Comparison of ENCODE assay signal across 21 mouse cellular contexts in the genomic region with DNA sequence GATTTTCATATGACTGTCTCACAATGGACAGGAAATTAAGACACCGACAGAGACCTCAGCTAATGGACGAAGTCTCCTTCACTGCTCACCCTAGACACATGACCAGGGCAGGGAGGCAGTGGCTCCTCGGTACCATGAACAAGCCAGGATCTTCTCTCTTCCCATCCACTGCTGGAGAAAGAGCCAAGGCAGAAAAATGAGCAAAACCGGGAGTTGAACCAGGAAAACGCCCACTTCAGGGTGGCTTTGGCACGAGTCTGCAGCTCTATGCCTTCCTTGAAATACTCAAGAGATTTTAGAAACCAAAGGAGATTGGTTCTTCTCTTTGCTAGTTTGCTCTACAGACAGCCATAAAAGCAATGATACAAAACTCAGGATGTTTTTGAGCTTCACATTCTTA.
A peak's percentile ranks its signal among the peaks of the same experiment; 100 is the strongest.
DNase-seq lines count a peak whose midpoint lies in the region.
"Had no signal": no experiment of that assay in that cellular context is flagged by ENCODE, and none has a peak within 500 bp of the region (broad histone marks: within the 10 kb centered on the region; RNA-seq: fewer than 3 reads in every experiment).

No protein-coding gene starts in this region.

- no peaks in the 10 kb centered on the region for H3K27me3 ChIP-seq in heart, embryonic 10.5 days (ENCODE audit: insufficient read depth, poor library complexity, severe bottlenecking)
- H3K27me3 ChIP-seq: embryonic facial prominence, embryonic 13.5 days; embryonic facial prominence, embryonic 15.5 days; forebrain, embryonic 12.5 days had no signal

- peak; percentile 36 for DNase-seq in heart, embryonic 10.5 days (ENCODE audit: low spot score)
- no peak for DNase-seq in heart, postnatal 14 days
- peak; percentile 29 to 40 for DNase-seq in left cerebral cortex, postnatal 14 days (ENCODE audit: low spot score in 2 of 2)
- no peak for DNase-seq in left cerebral cortex, postnatal 10 days (ENCODE audit: extremely low spot score in 1 of 2, low spot score in 2 of 2)
- peak; percentile 38 for DNase-seq in right cerebral cortex, postnatal 25 days
- no peak for DNase-seq in right cerebral cortex, postnatal 14 days
- no peak for DNase-seq in cerebellum, postnatal 25 days
- DNase-seq: adrenal gland, adult 2 months; adrenal gland, postnatal 10 days; adrenal gland, postnatal 25 days; cerebellum, adult 11-12 months; cerebellum, adult 2 months; cerebellum, adult 9-10 months; cerebellum, postnatal 10 days; cerebellum, postnatal 36 days; embryo, embryonic 11 days had no signal

- H3K27ac ChIP-seq in heart, embryonic 10.5 days = no peak overlapping the region
- H3K27ac ChIP-seq: embryonic facial prominence, embryonic 13.5 days; embryonic facial prominence, embryonic 15.5 days; forebrain, embryonic 10.5 days; forebrain, embryonic 12.5 days had no signal

- no peak overlapping the region for H3K4me3 ChIP-seq in heart, embryonic 10.5 days
- H3K4me3 ChIP-seq: embryonic facial prominence, embryonic 13.5 days; embryonic facial prominence, embryonic 15.5 days; erythroblast, embryonic 14.5 days; forebrain, embryonic 10.5 days; forebrain, embryonic 12.5 days had no signal

- intact Hi-C loops in heart, postnatal 14 days (cut with DNase I) = no loop called here
- intact Hi-C loops in left cerebral cortex, postnatal 14 days (cut with DNase I) = no loop called here
- intact Hi-C loops in left cerebral cortex, postnatal 10 days (cut with DNase I) = no loop called here

- H3K36me3 ChIP-seq in heart, embryonic 10.5 days = no peaks in the 10 kb centered on the region
- H3K36me3 ChIP-seq: embryonic facial prominence, embryonic 13.5 days; embryonic facial prominence, embryonic 15.5 days; forebrain, embryonic 10.5 days; forebrain, embryonic 12.5 days had no signal

- no peaks in the 10 kb centered on the region for H3K4me1 ChIP-seq in heart, embryonic 10.5 days
- H3K4me1 ChIP-seq: embryonic facial prominence, embryonic 15.5 days had no signal

- 83% methylated on average over 6 of the region's 6 CpGs for WGBS in heart, embryonic 10.5 days

- no peaks in the 10 kb centered on the region for H3K9me3 ChIP-seq in heart, embryonic 10.5 days
- H3K9me3 ChIP-seq: embryonic facial prominence, embryonic 15.5 days; forebrain, embryonic 10.5 days; forebrain, embryonic 12.5 days had no signal

Comparison
In these comparisons a context has a peak if more than half of its experiments do, and no peak if none do; other contexts are left out.
1. DNase-seq: peak in heart, embryonic 10.5 days (single experiment), left cerebral cortex, postnatal 14 days (2 of 2) and right cerebral cortex, postnatal 25 days (single experiment); none in heart, postnatal 14 days (0 of 2), left cerebral cortex, postnatal 10 days (0 of 2), right cerebral cortex, postnatal 14 days (single experiment) and cerebellum, postnatal 25 days (0 of 2).